Mouse (Mus musculus): Measurements from ENCODE around the gene Gpr65. TPM values are rescaled to one million over a fixed set of nuclear protein-coding genes. Genes with fewer than 3 reads are reported as not detected.
"Not testable (repeated sequence)": the region's sequence is repeated elsewhere in the genome, so short reads cannot be mapped to it uniquely, and the experiment has no call there.

Gpr65 gene
- 1.7 and 2.2 TPM in 2 replicates for polyA plus RNA-seq (2016; fragmentation: Nextera tagmentation; extraction: Ambion mirVana)

GRCm38 (mm10) chr12:98268441-98269369 is at the start of gene Gpr65:
Gpr65 (plus strand) TSS chr12:98268635.
- no peaks in the 10 kb centered on the region for H3K27me3 ChIP-seq (replicated peaks)
- no peaks in the 10 kb centered on the region for H3K36me3 ChIP-seq
- peak within 1 kb of the TSS; percentile 17; the same call in 1 of the 2 replicates for H3K27ac ChIP-seq
- no peak within 1 kb of the TSS for H3K4me2 ChIP-seq
- no peak within 1 kb of the TSS for H3K9ac ChIP-seq
- H3K9me3 ChIP-seq (replicated peaks): no peaks in the 10 kb centered on the region
- ATAC-seq: no peak
- no peak within 1 kb of the TSS; the same call in 1 of the 2 replicates for H3K4me3 ChIP-seq
- WGBS (ENCODE audit: insufficient replicate concordance): 62% methylated on average over 13 of the region's 13 CpGs
- H3K4me1 ChIP-seq: peaks cover 2% of the 10 kb centered on the region; the same call in 1 of the 2 replicates

- ATAC-seq: no peak
- no peaks in the 10 kb centered on the region for H3K4me1 ChIP-seq
- H3K4me2 ChIP-seq: no peak overlapping the region
- 59% methylated on average over 5 of the region's 5 CpGs for WGBS (ENCODE audit: insufficient replicate concordance)
- no peak overlapping the region for H3K4me3 ChIP-seq
- H3K27ac ChIP-seq: no peak overlapping the region
- H3K9me3 ChIP-seq (replicated peaks): no peaks in the 10 kb centered on the region
- H3K9ac ChIP-seq: no peak overlapping the region
- H3K36me3 ChIP-seq: peaks cover 6% of the 10 kb centered on the region
- H3K27me3 ChIP-seq (replicated peaks): no peaks in the 10 kb centered on the region
Measured at GRCm38 (mm10) chr12:98223286-98223685, 45.1 kb upstream of the Gpr65 start.

GRCm38 (mm10) chr12:98227037-98227436 is 41.4 kb upstream of the Gpr65 start:
- Histone ChIP-seq H3K9ac (no peak overlapping the region), H3K27me3 (replicated peaks) (no peaks in the 10 kb centered on the region), H3K27ac (no peak overlapping the region), H3K4me2 (no peak overlapping the region), H3K9me3 (replicated peaks) (no peaks in the 10 kb centered on the region), H3K4me1 (no peaks in the 10 kb centered on the region), H3K36me3 (peaks cover 6% of the 10 kb centered on the region), H3K4me3 (no peak overlapping the region)
- ATAC-seq: no peak
- 41% methylated on average over 2 of the region's 2 CpGs for WGBS (ENCODE audit: insufficient replicate concordance)

- ATAC-seq, H3K36me3 ChIP-seq: not testable (repeated sequence)
- 57% methylated on average over 6 of the region's 6 CpGs for WGBS (ENCODE audit: insufficient replicate concordance)
Measured at GRCm38 (mm10) chr12:98238478-98238877, 30.0 kb upstream of the Gpr65 start.

GRCm38 (mm10) chr12:98244161-98244560 is 24.3 kb upstream of the Gpr65 start:
- Histone ChIP-seq H3K9ac (no peak overlapping the region), H3K36me3 (no peaks in the 10 kb centered on the region), H3K4me2 (no peak overlapping the region), H3K27me3 (replicated peaks) (no peaks in the 10 kb centered on the region), H3K9me3 (replicated peaks) (no peaks in the 10 kb centered on the region), H3K4me3 (no peak overlapping the region), H3K4me1 (no peaks in the 10 kb centered on the region), H3K27ac (no peak overlapping the region)
- 82% methylated on average over 4 of the region's 4 CpGs for WGBS (ENCODE audit: insufficient replicate concordance)
- ATAC-seq: no peak

More at GRCm38 (mm10) chr12:98238478-98238877, 30.0 kb upstream of the Gpr65 start:
- not testable (repeated sequence) for H3K9me3 ChIP-seq (replicated peaks); H3K27ac ChIP-seq; H3K9ac ChIP-seq; H3K4me3 ChIP-seq; H3K27me3 ChIP-seq (replicated peaks); H3K4me2 ChIP-seq; H3K4me1 ChIP-seq

- no peak for ATAC-seq
- Histone ChIP-seq H3K27me3 (replicated peaks) (no peaks in the 10 kb centered on the region), H3K4me3 (no peak overlapping the region), H3K9me3 (replicated peaks) (no peaks in the 10 kb centered on the region), H3K4me2 (no peak overlapping the region), H3K9ac (no peak overlapping the region), H3K27ac (no peak overlapping the region), H3K4me1 (no peaks in the 10 kb centered on the region), H3K36me3 (no peaks in the 10 kb centered on the region)
- 79% methylated on average over 5 of the region's 5 CpGs for WGBS (ENCODE audit: insufficient replicate concordance)
Measured at GRCm38 (mm10) chr12:98244865-98245264, 23.6 kb upstream of the Gpr65 start.

GRCm38 (mm10) chr12:98246835-98247234 is 21.6 kb upstream of the Gpr65 start:
- Histone ChIP-seq H3K27ac (no peak overlapping the region), H3K4me2 (no peak overlapping the region), H3K9me3 (replicated peaks) (no peaks in the 10 kb centered on the region), H3K36me3 (0 out of 2 replicates have a peak, but pooled peaks cover 4% of the 10 kb centered on the region), H3K4me3 (no peak overlapping the region), H3K27me3 (replicated peaks) (no peaks in the 10 kb centered on the region), H3K4me1 (no peaks in the 10 kb centered on the region), H3K9ac (no peak overlapping the region)
- ATAC-seq: no peak
- WGBS (ENCODE audit: insufficient replicate concordance): 17% methylated on average over 4 of the region's 4 CpGs

- 50% methylated on average over 3 of the region's 3 CpGs for WGBS (ENCODE audit: insufficient replicate concordance)
- no peak overlapping the region for H3K9ac ChIP-seq
- no peak overlapping the region for H3K27ac ChIP-seq
- ATAC-seq: no peak
- no peaks in the 10 kb centered on the region for H3K9me3 ChIP-seq (replicated peaks)
- no peaks in the 10 kb centered on the region for H3K4me1 ChIP-seq
- H3K36me3 ChIP-seq: 0 out of 2 replicates have a peak, but pooled peaks cover 4% of the 10 kb centered on the region
- no peaks in the 10 kb centered on the region for H3K27me3 ChIP-seq (replicated peaks)
- H3K4me2 ChIP-seq: no peak overlapping the region
- no peak overlapping the region for H3K4me3 ChIP-seq
Measured at GRCm38 (mm10) chr12:98249671-98250070, 18.8 kb upstream of the Gpr65 start.

- no peak for ATAC-seq
- Histone ChIP-seq H3K9ac (no peak overlapping the region), H3K4me3 (no peak overlapping the region), H3K9me3 (replicated peaks) (no peaks in the 10 kb centered on the region), H3K4me2 (no peak overlapping the region), H3K4me1 (0 out of 2 replicates have a peak, but pooled peaks cover 1% of the 10 kb centered on the region), H3K27ac (no peak overlapping the region), H3K36me3 (0 out of 2 replicates have a peak, but pooled peaks cover 4% of the 10 kb centered on the region), H3K27me3 (replicated peaks) (no peaks in the 10 kb centered on the region)
- WGBS (ENCODE audit: insufficient replicate concordance): 78% methylated on average over 8 of the region's 8 CpGs
Measured at GRCm38 (mm10) chr12:98250327-98250726, 18.1 kb upstream of the Gpr65 start.

GRCm38 (mm10) chr12:98252417-98252816 is 16.0 kb upstream of the Gpr65 start:
- Histone ChIP-seq H3K36me3 (0 out of 2 replicates have a peak, but pooled peaks cover 4% of the 10 kb centered on the region), H3K9ac (no peak overlapping the region), H3K4me2 (no peak overlapping the region), H3K9me3 (replicated peaks) (no peaks in the 10 kb centered on the region), H3K4me3 (no peak overlapping the region), H3K27me3 (replicated peaks) (no peaks in the 10 kb centered on the region), H3K4me1 (0 out of 2 replicates have a peak, but pooled peaks cover 9% of the 10 kb centered on the region), H3K27ac (no peak overlapping the region)
- 63% methylated on average over 2 of the region's 2 CpGs for WGBS (ENCODE audit: insufficient replicate concordance)
- ATAC-seq: no peak

- 45% methylated on average over 13 of the region's 13 CpGs for WGBS (ENCODE audit: insufficient replicate concordance)
- no peaks in the 10 kb centered on the region for H3K36me3 ChIP-seq
- ATAC-seq: no peak
- H3K9ac ChIP-seq: no peak overlapping the region
- H3K4me1 ChIP-seq: 0 out of 2 replicates have a peak, but pooled peaks cover 23% of the 10 kb centered on the region
- no peak overlapping the region for H3K27ac ChIP-seq
- H3K4me2 ChIP-seq: no peak overlapping the region
- no peak overlapping the region for H3K4me3 ChIP-seq
- H3K9me3 ChIP-seq (replicated peaks): no peaks in the 10 kb centered on the region
- H3K27me3 ChIP-seq (replicated peaks): no peaks in the 10 kb centered on the region
Measured at GRCm38 (mm10) chr12:98255373-98255995, 13.0 kb upstream of the Gpr65 start.

- peak overlapping the region; percentile 81 for H3K27ac ChIP-seq
- peak; percentile 24; the same call in 1 of the 2 replicates for ATAC-seq
- 4% methylated on average over 8 of the region's 8 CpGs for WGBS (ENCODE audit: insufficient replicate concordance)
- no peaks in the 10 kb centered on the region for H3K36me3 ChIP-seq
- peak overlapping the region; percentile 83 for H3K9ac ChIP-seq
- H3K4me3 ChIP-seq: peak overlapping the region; percentile 76
- H3K4me2 ChIP-seq: peak overlapping the region; percentile 88
- 0 out of 2 replicates have a peak, but pooled peaks cover 23% of the 10 kb centered on the region for H3K4me1 ChIP-seq
- H3K27me3 ChIP-seq (replicated peaks): no peaks in the 10 kb centered on the region
- H3K9me3 ChIP-seq (replicated peaks): no peaks in the 10 kb centered on the region
Measured at GRCm38 (mm10) chr12:98258371-98258844, 10.0 kb upstream of the Gpr65 start.
